Mouse (Mus musculus) hindbrain, embryonic 15.5 days (tissue): Measurements from ENCODE around the gene Olfr1366. TPM values are rescaled to one million over a fixed set of nuclear protein-coding genes. Genes with fewer than 3 reads are reported as not detected.
"Not testable (repeated sequence)": the region's sequence is repeated elsewhere in the genome, so short reads cannot be mapped to it uniquely, and the experiment has no call there.

Experiments used
- ATAC-seq: fragments of 200-750 bp; cut with Nextera tagmentation; 2 replicates; pipeline ENCODE4 v1.8.0; 2017; ENCODE audit warnings: low read depth, moderate number of reproducible peaks, moderate TSS enrichment; ENCODE audit not compliant: low FRiP score
- H3K27ac ChIP-seq: fragments of 300-500 bp; sonication (generic); replicated peaks from 2 replicates; pipeline ENCODE4 v1.5.1; 2015; ENCODE audit warnings: mild to moderate bottlenecking, inconsistent platforms
- H3K27me3 ChIP-seq: fragments of 300-500 bp; sonication (generic); 2 replicates; pipeline ENCODE4 v1.6.1; 2015; ENCODE audit warnings: control low read depth, inconsistent platforms
- H3K36me3 ChIP-seq: fragments of 300-500 bp; sonication (generic); 2 replicates; pipeline ENCODE4 v1.6.1; 2015; ENCODE audit warnings: control low read depth, inconsistent platforms
- H3K4me1 ChIP-seq: fragments of 300-500 bp; sonication (generic); replicated peaks from 2 replicates; pipeline ENCODE4 v1.6.1; 2015; ENCODE audit warnings: control low read depth, inconsistent platforms
- H3K4me2 ChIP-seq: fragments of 300-500 bp; sonication (generic); 2 replicates; pipeline ENCODE4 v1.6.1; 2015; ENCODE audit warnings: moderate library complexity, mild to moderate bottlenecking, inconsistent platforms
- H3K4me3 ChIP-seq: fragments of 300-500 bp; sonication (generic); 2 replicates; pipeline ENCODE4 v1.5.1; 2015; ENCODE audit warnings: mild to moderate bottlenecking, inconsistent platforms
- H3K9ac ChIP-seq: fragments of 300-500 bp; sonication (generic); 2 replicates; pipeline ENCODE4 v1.6.1; 2015; ENCODE audit warnings: inconsistent platforms
- H3K9me3 ChIP-seq: fragments of 300-500 bp; sonication (generic); 2 replicates; pipeline ENCODE4 v1.6.1; 2016; ENCODE audit warnings: control low read depth, inconsistent platforms
- WGBS: fragments of 180-500 bp; shearing (Covaris S2); methylation state at CpG from one replicate; pipeline ENCODE4 v1.1.7; 2015; 5-methylcytosine and 5-hydroxymethylcytosine counted together
- polyA plus RNA-seq: library from polyadenylated mRNA; unstranded; fragments of >200 nt; fragmentation: Nextera tagmentation; extraction: Ambion mirVana; gene quantifications from 2 replicates; pipeline ENCODE4 v1.2.1, GENCODE M21; 2015

Gene Olfr1366
- polyA plus RNA-seq: 0.06 and 0.25 TPM in 2 replicates

DNA sequence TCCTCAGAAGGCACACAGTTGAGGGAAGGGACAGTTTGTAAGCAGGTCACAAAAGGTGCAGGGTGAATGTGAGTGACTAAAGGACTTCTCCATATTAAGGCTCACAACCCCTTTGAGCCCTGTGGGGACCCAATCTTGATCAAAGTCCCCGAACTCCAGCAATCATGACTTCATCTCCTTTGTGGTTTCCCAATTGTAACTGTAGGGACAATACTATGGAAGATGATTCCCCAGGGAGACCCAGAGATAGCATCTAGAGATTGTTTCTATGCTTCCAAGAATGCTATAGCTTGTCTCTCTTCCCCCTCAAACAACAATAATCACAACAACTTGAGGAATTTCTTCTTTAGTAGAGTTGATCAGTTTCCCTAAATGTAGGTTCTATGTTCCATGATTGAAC lies at the start of gene Olfr1366:
TSS of gene Olfr1366 (minus strand) at position 101 of the 400 bp plus-strand sequence.
- Histone ChIP-seq H3K36me3 (no peaks in the 10 kb centered on the region), H3K27ac (no peak within 1 kb of the TSS), H3K9ac (no peak within 1 kb of the TSS), H3K4me2 (no peak within 1 kb of the TSS), H3K4me1 (no peaks in the 10 kb centered on the region), H3K9me3 (no peaks in the 10 kb centered on the region), H3K27me3 (no peaks in the 10 kb centered on the region), H3K4me3 (no peak within 1 kb of the TSS)
- no peak for ATAC-seq
- WGBS: 88% methylated on average over 1 of the region's 1 CpGs

DNA sequence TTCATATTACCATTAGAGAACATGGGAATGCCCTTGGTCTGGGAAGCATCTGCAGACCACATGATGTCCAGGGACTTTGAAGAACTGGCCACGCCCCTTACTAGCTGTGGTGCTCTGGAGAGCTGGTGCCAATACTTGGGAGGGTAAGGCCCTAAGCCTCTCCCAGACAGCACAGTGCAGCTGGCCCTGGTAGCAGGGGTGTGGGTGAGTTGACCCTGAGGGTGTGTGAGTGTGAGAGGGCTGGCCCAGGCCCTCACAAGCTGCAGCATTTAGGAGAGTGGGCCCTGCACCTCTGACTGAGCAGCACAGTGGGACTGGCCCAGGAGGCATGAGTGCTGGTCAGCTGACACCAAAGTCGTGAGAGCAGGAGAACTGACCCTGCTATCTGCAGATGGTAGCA lies 49.0 kb upstream of the Olfr1366 start:
- no peak overlapping the region for H3K4me2 ChIP-seq
- WGBS: 64% methylated on average over 2 of the region's 2 CpGs
- no peak overlapping the region for H3K27ac ChIP-seq
- no peak for ATAC-seq
- H3K4me1 ChIP-seq: no peaks in the 10 kb centered on the region
- H3K27me3 ChIP-seq: no peaks in the 10 kb centered on the region
- no peak overlapping the region for H3K9ac ChIP-seq
- no peaks in the 10 kb centered on the region for H3K36me3 ChIP-seq
- H3K4me3 ChIP-seq: no peak overlapping the region
- H3K9me3 ChIP-seq: no peaks in the 10 kb centered on the region

DNA sequence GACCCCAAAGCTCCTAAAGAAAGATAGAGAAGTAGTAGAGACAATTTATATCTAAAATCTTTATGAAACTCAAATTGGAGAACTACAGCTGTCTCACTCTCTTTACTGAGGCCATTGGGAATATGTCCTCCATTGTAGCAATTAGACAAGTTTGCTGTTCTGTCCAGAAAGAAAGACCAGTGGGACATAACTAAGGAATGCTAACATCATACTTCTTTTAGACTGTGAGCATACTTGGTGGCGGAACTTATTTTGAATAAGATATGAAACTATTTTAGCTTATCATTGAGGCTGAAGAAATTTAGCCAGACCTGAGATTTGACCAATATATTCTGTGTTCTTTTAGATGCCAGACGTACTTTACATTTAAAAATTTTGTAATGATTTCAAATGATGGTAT lies 39.1 kb upstream of the Olfr1366 start, which contains the start of gene Olfr1364:
TSS of gene Olfr1364 (minus strand) at position 101 of the 400 bp plus-strand sequence.
- no peak for ATAC-seq
- no peak within 1 kb of the TSS for H3K4me2 ChIP-seq
- 93% methylated on average over 2 of the region's 2 CpGs for WGBS
- H3K9ac ChIP-seq: no peak within 1 kb of the TSS
- H3K9me3 ChIP-seq: no peaks in the 10 kb centered on the region
- H3K27me3 ChIP-seq: no peaks in the 10 kb centered on the region
- H3K4me1 ChIP-seq: no peaks in the 10 kb centered on the region
- no peak within 1 kb of the TSS for H3K27ac ChIP-seq
- H3K4me3 ChIP-seq: no peak within 1 kb of the TSS
- H3K36me3 ChIP-seq: no peaks in the 10 kb centered on the region

DNA sequence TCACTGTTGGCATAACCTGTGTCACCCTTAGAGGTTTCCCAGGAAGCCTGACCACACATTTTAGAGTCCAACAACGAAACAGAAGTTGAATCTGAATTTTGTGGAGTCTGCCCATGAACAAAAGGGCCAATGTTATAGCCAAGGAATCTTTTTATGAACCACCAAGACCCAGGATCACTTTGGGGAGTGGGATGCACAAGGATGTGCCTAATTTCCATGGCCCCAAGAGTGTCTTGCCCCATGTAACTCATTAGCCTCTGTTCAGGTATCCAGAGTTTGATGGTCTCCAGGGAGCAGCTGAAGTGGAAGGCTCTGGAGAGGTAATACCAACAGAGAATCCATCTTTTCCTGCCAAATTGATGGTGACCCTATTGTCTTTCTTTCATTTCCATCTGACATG lies 17.2 kb upstream of the Olfr1366 start, which contains the start of gene Olfr1535:
TSS of gene Olfr1535 (minus strand) at position 101 of the 400 bp plus-strand sequence.
- WGBS: 60% methylated on average over 1 of the region's 1 CpGs
- H3K4me1 ChIP-seq: no peaks in the 10 kb centered on the region
- no peak within 1 kb of the TSS for H3K9ac ChIP-seq
- no peaks in the 10 kb centered on the region for H3K36me3 ChIP-seq
- ATAC-seq: no peak
- no peak within 1 kb of the TSS for H3K4me2 ChIP-seq
- H3K27ac ChIP-seq: no peak within 1 kb of the TSS
- H3K4me3 ChIP-seq: no peak within 1 kb of the TSS
- no peaks in the 10 kb centered on the region for H3K27me3 ChIP-seq
- H3K9me3 ChIP-seq: no peaks in the 10 kb centered on the region

DNA sequence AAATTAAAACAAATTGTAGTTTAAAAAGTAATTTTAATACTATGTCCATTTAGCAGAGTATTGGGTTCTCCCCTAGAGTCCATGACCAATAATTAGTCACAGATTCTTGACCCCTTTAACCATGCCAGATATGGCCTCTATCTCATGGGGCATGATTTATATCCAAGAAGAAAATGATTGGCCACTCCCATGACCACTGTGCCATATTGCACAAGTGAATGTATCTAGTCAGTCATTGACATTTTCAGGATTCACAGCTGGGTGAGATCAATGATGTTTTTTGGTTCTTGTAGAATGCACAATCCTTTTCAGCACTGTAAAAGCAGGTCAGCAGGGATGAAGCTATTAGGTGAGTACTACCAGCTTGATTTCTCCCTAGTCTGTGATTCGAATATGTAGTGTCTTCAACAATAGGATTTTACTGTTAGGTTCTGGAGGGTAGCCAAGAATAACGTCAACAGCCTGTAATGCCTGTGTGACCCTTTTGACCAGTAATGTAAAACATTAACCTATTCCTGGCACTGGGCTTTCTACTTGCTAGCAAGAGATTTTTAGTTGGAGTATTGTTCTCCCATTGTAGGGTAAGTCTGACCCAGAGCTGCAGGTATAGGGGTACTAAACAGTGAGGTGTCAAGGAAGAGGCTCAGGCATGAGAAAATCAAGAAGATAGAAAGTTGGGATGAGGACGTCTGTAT lies 8.0 kb upstream of the Olfr1366 start:
- Histone ChIP-seq H3K9ac (no peak overlapping the region), H3K27me3 (no peaks in the 10 kb centered on the region), H3K27ac (no peak overlapping the region), H3K9me3 (no peaks in the 10 kb centered on the region), H3K4me1 (no peaks in the 10 kb centered on the region), H3K4me3 (no peak overlapping the region), H3K36me3 (no peaks in the 10 kb centered on the region), H3K4me2 (no peak overlapping the region)
- no peak for ATAC-seq
- 52% methylated on average over 3 of the region's 3 CpGs for WGBS

DNA sequence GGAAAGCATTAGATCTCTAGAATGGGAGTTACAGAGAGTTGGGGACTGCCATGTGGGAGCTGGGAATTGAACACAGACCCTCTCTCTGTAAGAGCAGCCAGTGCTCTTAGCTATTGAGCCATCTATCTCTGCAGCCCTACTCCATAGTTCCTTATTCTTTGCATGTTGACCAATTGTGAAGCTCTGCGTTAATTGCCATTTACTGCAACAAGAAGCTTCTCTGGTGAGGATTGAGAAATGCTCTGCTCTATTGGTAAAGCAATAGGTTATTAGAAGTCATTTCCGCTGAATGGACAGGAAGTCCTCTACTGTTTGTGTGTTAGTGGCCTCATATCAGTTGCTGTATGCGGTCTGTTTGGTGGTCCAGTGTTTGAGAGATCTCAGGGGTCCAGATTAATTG lies 6.9 kb upstream of the Olfr1366 start:
- Histone ChIP-seq H3K27me3 (no peaks in the 10 kb centered on the region), H3K27ac (no peak overlapping the region), H3K36me3 (no peaks in the 10 kb centered on the region), H3K9me3 (no peaks in the 10 kb centered on the region), H3K4me3 (no peak overlapping the region), H3K4me1 (no peaks in the 10 kb centered on the region), H3K9ac (no peak overlapping the region), H3K4me2 (no peak overlapping the region)
- no peak for ATAC-seq
- WGBS: 90% methylated on average over 3 of the region's 3 CpGs

DNA sequence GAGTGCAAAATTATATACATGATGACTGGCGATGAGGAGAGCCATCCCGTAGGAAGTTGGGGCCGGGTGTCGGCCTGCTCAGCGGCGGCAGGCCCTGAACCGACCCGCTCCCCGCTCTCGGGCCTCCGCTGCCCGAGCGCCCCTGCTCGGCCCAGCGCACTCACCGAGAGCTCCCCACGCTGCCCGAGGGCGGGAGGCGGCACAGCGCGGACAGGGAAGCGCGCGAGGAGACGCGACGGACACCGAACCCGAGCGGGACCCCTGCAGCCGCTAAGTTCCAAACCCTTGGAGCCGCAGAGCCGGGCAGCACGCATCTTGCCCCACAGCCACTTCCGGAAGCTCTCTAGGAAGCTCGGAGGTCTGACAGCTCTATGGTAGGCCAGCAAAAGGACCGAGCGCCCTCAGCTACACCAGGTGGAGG lies 11.8 kb downstream of the Olfr1366 start, which contains the start of gene Zkscan8:
TSS of gene Zkscan8 (minus strand) at position 340 of the 421 bp plus-strand sequence.
- peak; percentile 100 for ATAC-seq
- WGBS: under 1% methylated on average over 39 of the region's 39 CpGs

DNA sequence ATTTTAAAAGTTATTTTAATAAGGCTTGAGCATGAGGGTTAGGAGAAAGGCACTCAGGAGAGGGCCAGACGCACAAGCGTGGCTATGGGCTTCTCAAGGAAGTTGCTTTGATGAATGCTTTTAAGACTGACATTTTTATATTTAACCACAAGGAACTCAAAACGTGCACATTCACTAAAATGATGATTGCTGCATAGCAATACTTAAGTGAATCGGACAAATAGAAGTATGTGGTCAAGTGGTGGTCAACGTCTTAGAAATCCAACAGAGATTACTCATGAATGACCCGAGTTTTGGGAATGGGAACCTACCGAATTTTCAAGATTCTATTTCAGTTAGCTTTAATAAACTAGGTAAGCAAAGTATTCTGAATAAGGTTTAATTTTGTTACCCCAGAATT lies 12.5 kb downstream of the Olfr1366 start:
- no peak overlapping the region for H3K9ac ChIP-seq
- H3K9me3 ChIP-seq: no peaks in the 10 kb centered on the region
- H3K4me2 ChIP-seq: peak overlapping the region; percentile 79
- no peak overlapping the region for H3K27ac ChIP-seq
- H3K36me3 ChIP-seq: peaks cover 15% of the 10 kb centered on the region
- no peaks in the 10 kb centered on the region for H3K27me3 ChIP-seq
- H3K4me1 ChIP-seq: peaks cover 10% of the 10 kb centered on the region
- 52% methylated on average over 7 of the region's 7 CpGs for WGBS
- peak overlapping the region; percentile 81 for H3K4me3 ChIP-seq
- ATAC-seq: no peak

More for the DNA sequence above, 11.8 kb downstream of the Olfr1366 start, which contains the start of gene Zkscan8:
- Histone ChIP-seq H3K4me1 (peaks cover 10% of the 10 kb centered on the region), H3K27me3 (no peaks in the 10 kb centered on the region), H3K4me3 (peak within 1 kb of the TSS; percentile 81), H3K9ac (peak within 1 kb of the TSS; percentile 93), H3K4me2 (peak within 1 kb of the TSS; percentile 79), H3K27ac (peak within 1 kb of the TSS; percentile 87), H3K36me3 (peaks cover 10% of the 10 kb centered on the region), H3K9me3 (no peaks in the 10 kb centered on the region)

DNA sequence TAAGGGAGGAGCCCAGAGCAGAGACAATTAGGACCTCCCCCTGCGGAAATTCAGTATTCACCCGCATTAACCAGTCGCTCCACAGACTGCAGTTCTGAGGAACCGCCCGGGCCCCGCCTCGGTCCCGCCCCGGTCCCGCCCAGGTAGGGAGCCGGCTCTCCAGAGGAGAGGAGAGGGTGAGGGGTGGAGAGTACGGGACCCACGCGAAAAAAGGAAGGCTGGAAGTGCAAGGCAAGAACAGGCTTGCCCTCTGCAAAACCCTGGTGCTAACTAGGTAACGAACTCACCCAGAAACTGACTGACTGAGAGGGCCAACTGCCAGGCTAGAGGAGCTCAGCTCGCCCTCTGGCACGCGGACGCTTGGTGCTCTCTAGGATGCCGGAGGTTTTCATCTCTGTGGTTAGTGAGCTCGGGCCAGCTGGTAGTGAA lies 36.4 kb downstream of the Olfr1366 start:
- Histone ChIP-seq H3K36me3 (no peaks in the 10 kb centered on the region), H3K4me2 (peak overlapping the region; percentile 55), H3K4me1 (peaks cover 2% of the 10 kb centered on the region; the same call in 1 of the 2 replicates), H3K27ac (peak overlapping the region; percentile 80), H3K9me3 (no peaks in the 10 kb centered on the region), H3K9ac (peak overlapping the region; percentile 55), H3K4me3 (peak overlapping the region; percentile 55), H3K27me3 (no peaks in the 10 kb centered on the region)
- WGBS: under 1% methylated on average over 21 of the region's 21 CpGs
- ATAC-seq: peak; percentile 100

DNA sequence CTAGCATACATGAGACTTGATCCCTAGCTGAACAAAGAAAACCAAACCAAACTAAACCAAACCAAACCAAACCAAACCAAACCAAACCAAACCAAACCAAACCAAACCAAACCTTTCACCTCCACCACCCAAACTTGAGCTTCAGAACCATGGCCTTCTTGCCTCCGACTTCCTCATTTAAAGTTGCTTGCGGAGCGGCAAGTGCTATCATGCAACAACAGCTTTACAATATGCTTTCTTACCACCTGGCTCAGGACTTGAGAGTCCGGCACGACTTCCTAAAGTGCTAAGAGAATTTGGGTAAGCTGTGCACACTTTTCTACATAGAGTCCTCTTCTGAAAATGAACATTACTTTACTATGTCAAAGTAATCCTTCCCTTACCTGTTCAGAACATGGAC lies 40.3 kb downstream of the Olfr1366 start:
- H3K36me3 ChIP-seq: no peaks in the 10 kb centered on the region
- no peak overlapping the region for H3K9ac ChIP-seq
- WGBS: 88% methylated on average over 5 of the region's 5 CpGs
- H3K4me2 ChIP-seq: no peak overlapping the region
- no peak for ATAC-seq
- no peaks in the 10 kb centered on the region for H3K9me3 ChIP-seq
- H3K27me3 ChIP-seq: no peaks in the 10 kb centered on the region
- H3K4me3 ChIP-seq: no peak overlapping the region
- H3K4me1 ChIP-seq: peaks cover 2% of the 10 kb centered on the region; the same call in 1 of the 2 replicates
- no peak overlapping the region for H3K27ac ChIP-seq

DNA sequence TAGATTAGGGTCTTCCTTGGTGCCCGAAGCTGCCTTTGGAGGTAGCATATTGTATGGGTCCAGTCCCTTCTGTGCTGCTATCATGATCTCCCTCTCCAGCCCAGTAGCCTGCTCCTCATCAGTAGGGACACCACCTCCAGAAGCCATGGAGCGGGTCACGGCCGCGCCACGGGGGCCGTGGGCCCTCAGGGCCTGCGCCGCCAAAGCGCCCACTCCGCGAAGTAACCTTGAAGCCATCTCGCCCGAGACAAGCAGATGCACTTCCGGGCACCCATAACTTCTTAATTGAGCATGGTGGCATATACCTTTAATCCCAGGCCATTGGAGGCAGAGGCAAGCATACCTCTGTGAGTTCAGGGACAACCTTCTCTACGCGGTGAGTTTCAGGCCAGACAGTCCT lies 41.4 kb downstream of the Olfr1366 start, which contains the start of gene Gm11273:
TSS of gene Gm11273 (minus strand) at position 237 of the 400 bp plus-strand sequence.
- H3K9ac ChIP-seq, H3K4me2 ChIP-seq, H3K27ac ChIP-seq, H3K9me3 ChIP-seq, ATAC-seq, H3K36me3 ChIP-seq, H3K4me1 ChIP-seq, H3K27me3 ChIP-seq, H3K4me3 ChIP-seq: not testable (repeated sequence)
- WGBS: 92% methylated on average over 17 of the region's 17 CpGs

DNA sequence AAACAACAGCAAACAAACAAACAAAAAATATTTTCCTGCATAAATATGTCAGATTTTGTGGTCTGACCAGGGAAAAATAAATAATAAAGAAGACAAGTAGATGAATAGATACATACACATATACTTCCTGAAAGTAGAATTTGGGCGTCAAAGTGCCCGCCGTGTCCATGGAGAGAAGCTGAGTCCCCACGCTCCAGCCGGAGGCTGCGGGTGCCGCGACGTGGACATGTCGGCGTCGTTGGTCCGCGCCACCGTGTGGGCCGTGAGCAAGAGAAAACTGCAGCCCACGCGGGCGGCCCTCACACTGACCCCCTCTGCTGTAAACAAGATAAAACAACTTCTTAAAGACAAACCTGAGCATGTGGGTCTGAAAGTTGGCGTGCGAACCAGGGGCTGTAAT lies 47.5 kb downstream of the Olfr1366 start, which contains the start of gene AK157302:
TSS of gene AK157302 (plus strand) at position 144 of the 400 bp plus-strand sequence.
- no peak within 1 kb of the TSS for H3K4me3 ChIP-seq
- WGBS: 95% methylated on average over 21 of the region's 21 CpGs
- no peak within 1 kb of the TSS for H3K4me2 ChIP-seq
- no peaks in the 10 kb centered on the region for H3K9me3 ChIP-seq
- no peak within 1 kb of the TSS for H3K27ac ChIP-seq
- H3K36me3 ChIP-seq: no peaks in the 10 kb centered on the region
- H3K27me3 ChIP-seq: no peaks in the 10 kb centered on the region
- H3K9ac ChIP-seq: no peak within 1 kb of the TSS
- H3K4me1 ChIP-seq: no peaks in the 10 kb centered on the region
- no peak for ATAC-seq
